Mouse (Mus musculus): Measurements from ENCODE around the gene Ank3. TPM values are rescaled to one million over a fixed set of nuclear protein-coding genes. Genes with fewer than 3 reads are reported as not detected.

Gene Ank3
- total RNA-seq, 2 experiments from 2014 or later, result 525 to 540 TPM

- DNase-seq (ENCODE audit: extremely low spot score in 1 of 2, low spot score in 2 of 2), result no peak
- intact Hi-C loops (cut with DNase I), result no loop called here
Observed at GRCm38 (mm10) chr10:69756956-69757672, 358.5 kb downstream of the Ank3 start.

- DNase-seq (ENCODE audit: extremely low spot score in 1 of 2, low spot score in 2 of 2), result no peak
- intact Hi-C loops (cut with DNase I), result no loop called here
Observed at GRCm38 (mm10) chr10:69762977-69763376, 364.4 kb downstream of the Ank3 start.

GRCm38 (mm10) chr10:69764402-69764801 lies 365.8 kb downstream of the Ank3 start:
- no peak for DNase-seq (ENCODE audit: extremely low spot score in 1 of 2, low spot score in 2 of 2)
- intact Hi-C loops (cut with DNase I), result no loop called here

GRCm38 (mm10) chr10:69777065-69777645 lies 378.6 kb downstream of the Ank3 start:
- intact Hi-C loops (cut with DNase I), result no loop called here
- DNase-seq (ENCODE audit: extremely low spot score in 1 of 2, low spot score in 2 of 2), result no peak

- peak in 1 of 2 experiments; percentile 48 for DNase-seq (ENCODE audit: extremely low spot score in 1 of 2, low spot score in 2 of 2)
Observed at GRCm38 (mm10) chr10:69777736-69778135, 379.2 kb downstream of the Ank3 start.

GRCm38 (mm10) chr10:69779246-69779645 lies 380.7 kb downstream of the Ank3 start:
- intact Hi-C loops (cut with DNase I), result no loop called here
- no peak for DNase-seq (ENCODE audit: extremely low spot score in 1 of 2, low spot score in 2 of 2)

More at GRCm38 (mm10) chr10:69777736-69778135, 379.2 kb downstream of the Ank3 start:
- intact Hi-C loops (cut with DNase I), result no loop called here

- peak in 1 of 2 experiments; percentile 46 for DNase-seq (ENCODE audit: extremely low spot score in 1 of 2, low spot score in 2 of 2)
Observed at GRCm38 (mm10) chr10:69781491-69781890, 382.9 kb downstream of the Ank3 start.

GRCm38 (mm10) chr10:69785235-69785634 lies 386.7 kb downstream of the Ank3 start:
- intact Hi-C loops (cut with DNase I), result no loop called here
- DNase-seq (ENCODE audit: extremely low spot score in 1 of 2, low spot score in 2 of 2), result no peak

More at GRCm38 (mm10) chr10:69781491-69781890, 382.9 kb downstream of the Ank3 start:
- intact Hi-C loops (cut with DNase I), result no loop called here

- intact Hi-C loops (cut with DNase I), result no loop called here
- no peak for DNase-seq (ENCODE audit: extremely low spot score in 1 of 2, low spot score in 2 of 2)
Observed at GRCm38 (mm10) chr10:69785692-69786091, 387.1 kb downstream of the Ank3 start.

- intact Hi-C loops (cut with DNase I), result no loop called here
- DNase-seq (ENCODE audit: extremely low spot score in 1 of 2, low spot score in 2 of 2), result no peak
Observed at GRCm38 (mm10) chr10:69786220-69786993, 387.8 kb downstream of the Ank3 start.

- no peak for DNase-seq (ENCODE audit: extremely low spot score in 1 of 2, low spot score in 2 of 2)
- intact Hi-C loops (cut with DNase I), result no loop called here
Observed at GRCm38 (mm10) chr10:69787379-69787778, 388.8 kb downstream of the Ank3 start.

GRCm38 (mm10) chr10:69790606-69791005 lies 392.0 kb downstream of the Ank3 start:
- intact Hi-C loops (cut with DNase I), result no loop called here
- no peak for DNase-seq (ENCODE audit: extremely low spot score in 1 of 2, low spot score in 2 of 2)

GRCm38 (mm10) chr10:69791951-69792350 lies 393.4 kb downstream of the Ank3 start:
- DNase-seq (ENCODE audit: extremely low spot score in 1 of 2, low spot score in 2 of 2), result no peak
- intact Hi-C loops (cut with DNase I), result no loop called here

GRCm38 (mm10) chr10:69792400-69792799 lies 393.8 kb downstream of the Ank3 start:
- DNase-seq (ENCODE audit: extremely low spot score in 1 of 2, low spot score in 2 of 2), result no peak
- intact Hi-C loops (cut with DNase I), result no loop called here

- intact Hi-C loops (cut with DNase I), result no loop called here
- DNase-seq (ENCODE audit: extremely low spot score in 1 of 2, low spot score in 2 of 2), result peak in 1 of 2 experiments; percentile 67
Observed at GRCm38 (mm10) chr10:69793079-69793478, 394.5 kb downstream of the Ank3 start.

- intact Hi-C loops (cut with DNase I), result no loop called here
- no peak for DNase-seq (ENCODE audit: extremely low spot score in 1 of 2, low spot score in 2 of 2)
Observed at GRCm38 (mm10) chr10:69795656-69796055, 397.1 kb downstream of the Ank3 start.

GRCm38 (mm10) chr10:69796421-69796886 lies 397.9 kb downstream of the Ank3 start:
- intact Hi-C loops (cut with DNase I), result no loop called here
- DNase-seq (ENCODE audit: extremely low spot score in 1 of 2, low spot score in 2 of 2), result no peak

GRCm38 (mm10) chr10:69803135-69803756 lies 404.7 kb downstream of the Ank3 start:
- peak; percentile 36 to 81 for DNase-seq (ENCODE audit: extremely low spot score in 1 of 2, low spot score in 2 of 2)
- intact Hi-C loops (cut with DNase I), result no loop called here

GRCm38 (mm10) chr10:69804613-69805012 lies 406.0 kb downstream of the Ank3 start:
- intact Hi-C loops (cut with DNase I), result no loop called here
- DNase-seq (ENCODE audit: extremely low spot score in 1 of 2, low spot score in 2 of 2), result peak in 1 of 2 experiments; percentile 26
